Mouse (Mus musculus) macrophage (primary cell): ENCODE measurements around the gene Hddc2. TPM values are rescaled to one million over a fixed set of nuclear protein-coding genes. Genes with fewer than 3 reads are reported as not detected.
A peak's percentile ranks its signal among the peaks of the same experiment; 100 is the strongest.

Experiments used
- H3K27ac ChIP-seq: fragments of 350-480 bp; formaldehyde crosslinking; 2 replicates; pipeline ENCODE4 v1.9.0; 2021
- H3K36me3 ChIP-seq: fragments of 350-480 bp; formaldehyde crosslinking; 2 replicates; pipeline ENCODE4 v1.9.0; 2021; ENCODE audit errors: inconsistent target
- H3K4me3 ChIP-seq: fragments of 350-480 bp; formaldehyde crosslinking; 2 replicates; pipeline ENCODE4 v1.9.0; 2021; ENCODE audit errors: inconsistent target
- H3K79me2 ChIP-seq: fragments of 350-480 bp; formaldehyde crosslinking; 2 replicates; pipeline ENCODE4 v1.9.0; 2021; ENCODE audit errors: inconsistent target
- WGBS: methylation state at CpG from one replicate; pipeline ENCODE4 v1.1.7; 2026; ENCODE audit warnings: inconsistent platforms; ENCODE audit not compliant: missing documents; 5-methylcytosine and 5-hydroxymethylcytosine counted together
- polyA plus RNA-seq: library from polyadenylated mRNA; stranded (reverse); fragments of 250-400 nt; gene quantifications from 3 replicates; pipeline ENCODE4 v1.2.4, GENCODE M21; 2018; ENCODE audit warnings: inconsistent platforms
- total RNA-seq, 78 experiments: library from RNA; depleted of rRNA; stranded (reverse); fragments of 250-400 nt; gene quantifications; 1 replicate in 9 of 78; 2 replicates in 24 of 78; 3 replicates in 43 of 78; 4 replicates in 2 of 78; pipeline ENCODE4 v1.2.4; 2018; ENCODE audit warnings: inconsistent platforms in 56 of 78

Hddc2 gene
- 10 to 100 TPM in 1 of 26 experiments, 1 to 10 TPM in 17, under 1 TPM in 1, not detected in 7; 0.49 to 10.8 (median 4.3) TPM for total RNA-seq (2018; cell fraction: chromatin; rRNA removed)
- 10 to 100 TPM in 1 of 26 experiments, 1 to 10 TPM in 25; 2.4 to 10.3 (median 5.4) TPM for total RNA-seq (2018; cell fraction: cytosol; rRNA removed)
- 1 to 10 TPM in 22 of 26 experiments, under 1 TPM in 3, not detected in 1; 0.59 to 9.7 (median 2.6) TPM for total RNA-seq (2018; cell fraction: nucleus; rRNA removed)
- polyA plus RNA-seq = 5.5 to 11.4 TPM (median 7.9 TPM) in 3 replicates

GRCm38 (mm10) chr10:31312865-31313848, at the start of gene Hddc2:
TSS of gene Hddc2 (plus strand) at chr10:31313383.
- peak within 1 kb of the TSS; percentile 47 for H3K4me3 ChIP-seq
- no peaks in the 10 kb centered on the region for H3K36me3 ChIP-seq
- H3K79me2 ChIP-seq = no peaks in the 10 kb centered on the region
- H3K27ac ChIP-seq = no peak within 1 kb of the TSS
- 4% methylated on average over 43 of the region's 44 CpGs for WGBS

DNA sequence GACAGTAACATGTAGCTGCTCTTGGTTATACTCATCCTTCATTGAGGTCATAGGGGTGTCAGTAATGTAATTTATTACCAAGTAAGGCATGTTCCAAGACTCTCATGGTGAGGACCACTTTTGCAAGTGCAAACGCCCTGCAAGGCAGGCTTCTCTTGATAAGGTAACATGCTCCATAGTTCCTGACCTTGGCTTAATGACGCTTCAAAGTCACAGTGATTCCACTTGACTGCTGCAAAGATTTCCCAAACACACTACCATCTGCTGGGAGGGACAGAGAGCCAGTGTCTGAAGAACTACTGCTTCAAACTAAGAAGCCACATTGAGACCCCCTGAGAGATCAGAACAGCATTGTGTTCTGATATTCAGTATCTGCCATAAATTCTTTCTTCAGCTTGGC, 40.4 kb upstream of the Hddc2 start:
- no peak overlapping the region for H3K27ac ChIP-seq
- WGBS = 72% methylated on average over 2 of the region's 2 CpGs
- no peaks in the 10 kb centered on the region for H3K79me2 ChIP-seq
- no peak overlapping the region for H3K4me3 ChIP-seq
- H3K36me3 ChIP-seq = no peaks in the 10 kb centered on the region

DNA sequence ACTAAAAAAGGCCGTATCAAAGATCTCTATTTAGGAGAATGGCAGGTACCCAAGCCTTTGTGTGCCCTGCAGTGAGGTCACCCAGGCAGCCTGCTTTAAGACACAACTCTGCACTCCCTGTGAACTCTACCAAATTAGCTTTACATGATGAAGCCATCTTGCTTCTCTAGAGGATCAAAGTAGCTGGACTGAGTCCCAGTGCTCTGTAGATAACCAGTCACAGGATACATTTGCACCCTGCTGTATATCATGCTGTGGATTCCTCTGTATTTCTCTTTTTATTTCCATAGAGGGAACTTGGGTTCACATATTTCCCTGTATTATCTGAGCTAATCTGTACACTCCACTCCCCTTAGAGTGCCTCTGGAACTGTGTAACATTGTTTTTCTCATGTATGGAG, 40.0 kb upstream of the Hddc2 start:
- no peak overlapping the region for H3K4me3 ChIP-seq
- no peaks in the 10 kb centered on the region for H3K36me3 ChIP-seq
- no peaks in the 10 kb centered on the region for H3K79me2 ChIP-seq
- H3K27ac ChIP-seq = no peak overlapping the region
- 73% methylated on average over 1 of the region's 1 CpGs for WGBS

DNA sequence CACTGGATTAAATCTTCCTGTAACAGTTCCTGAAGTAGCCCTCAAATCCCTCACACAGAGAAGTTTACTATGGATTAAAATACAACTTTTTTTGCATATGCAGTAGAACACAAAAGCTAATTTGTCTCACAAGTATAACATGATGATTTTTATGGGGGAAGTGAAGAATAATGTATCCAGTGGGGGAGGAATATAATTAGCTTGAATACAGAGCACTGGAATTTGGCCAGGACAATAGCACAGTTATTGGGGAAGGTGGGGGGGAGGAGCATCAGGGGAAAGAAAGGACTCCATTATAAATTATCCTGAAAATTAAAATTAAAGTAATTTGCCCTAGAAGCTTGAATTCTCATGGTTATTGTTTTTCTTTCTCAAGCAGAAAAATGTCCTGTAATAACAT, 25.4 kb upstream of the Hddc2 start:
- Histone ChIP-seq H3K79me2 (no peaks in the 10 kb centered on the region), H3K4me3 (no peak overlapping the region), H3K27ac (no peak overlapping the region), H3K36me3 (no peaks in the 10 kb centered on the region)

DNA sequence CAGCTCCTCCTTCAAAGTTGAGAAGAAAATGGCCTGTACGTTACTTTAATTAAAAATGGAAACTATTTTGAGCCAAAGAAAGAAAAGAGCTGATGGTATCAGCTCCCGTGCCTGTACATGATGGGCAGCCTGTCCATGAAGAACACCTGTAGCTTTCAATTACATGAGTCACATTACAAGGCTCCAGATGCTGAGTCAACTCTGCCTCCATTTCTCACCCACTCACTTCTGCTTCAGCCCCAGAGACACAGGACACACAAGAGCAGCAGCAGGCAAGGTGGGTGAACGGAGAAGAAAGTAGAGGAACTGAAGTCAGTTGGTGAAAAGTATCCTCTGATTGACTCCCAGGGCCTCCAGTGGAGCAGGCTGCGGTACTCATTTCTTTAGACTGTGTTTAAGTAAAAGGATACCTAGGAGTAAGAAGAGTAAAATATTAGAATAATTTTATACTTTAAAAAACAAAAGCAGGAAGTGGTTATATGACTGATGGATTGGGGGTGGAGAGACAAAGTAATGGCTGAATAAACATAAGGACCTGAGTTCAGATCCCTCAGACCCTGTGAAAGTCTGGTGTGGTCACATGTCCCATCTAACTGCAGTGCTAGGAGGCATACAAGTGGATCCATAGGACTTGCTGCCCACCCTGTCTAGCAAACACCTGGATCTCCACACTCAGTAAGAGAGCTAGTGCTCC, 24.3 kb upstream of the Hddc2 start:
- 88% methylated on average over 4 of the region's 4 CpGs for WGBS

GRCm38 (mm10) chr10:31295705-31296104, 17.5 kb upstream of the Hddc2 start:
- Histone ChIP-seq H3K27ac (no peak overlapping the region), H3K79me2 (no peaks in the 10 kb centered on the region), H3K36me3 (no peaks in the 10 kb centered on the region), H3K4me3 (no peak overlapping the region)
- 88% methylated on average over 5 of the region's 5 CpGs for WGBS

More for the DNA sequence above, 24.3 kb upstream of the Hddc2 start:
- no peak overlapping the region for H3K27ac ChIP-seq
- no peaks in the 10 kb centered on the region for H3K79me2 ChIP-seq
- no peaks in the 10 kb centered on the region for H3K36me3 ChIP-seq
- no peak overlapping the region for H3K4me3 ChIP-seq

DNA sequence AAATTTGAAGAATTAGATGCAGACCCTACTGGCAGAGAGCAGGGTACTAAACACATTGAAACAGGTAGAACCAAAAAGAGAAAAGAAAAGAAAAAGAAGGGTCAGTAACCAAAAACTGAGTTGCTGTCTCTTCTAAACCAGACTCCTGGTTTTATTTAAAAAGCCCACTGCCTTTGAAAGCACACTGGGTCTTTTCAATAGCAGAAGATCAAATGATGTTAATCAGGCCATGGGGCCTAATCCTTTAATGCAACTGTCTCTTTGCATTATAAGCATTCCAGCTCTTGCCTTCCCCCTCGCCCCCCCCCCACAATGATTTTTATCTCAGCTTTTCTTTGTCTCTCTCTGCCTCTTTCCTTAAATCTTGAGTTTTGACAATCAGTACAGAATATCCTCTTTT, 16.7 kb upstream of the Hddc2 start:
- 29% methylated on average over 1 of the region's 1 CpGs for WGBS
- no peak overlapping the region for H3K27ac ChIP-seq

GRCm38 (mm10) chr10:31297106-31297505, 16.1 kb upstream of the Hddc2 start:
- H3K36me3 ChIP-seq = no peaks in the 10 kb centered on the region
- H3K79me2 ChIP-seq = no peaks in the 10 kb centered on the region
- no peak overlapping the region for H3K27ac ChIP-seq
- no peak overlapping the region for H3K4me3 ChIP-seq
- 72% methylated on average over 4 of the region's 4 CpGs for WGBS

More for the DNA sequence above, 16.7 kb upstream of the Hddc2 start:
- Histone ChIP-seq H3K4me3 (no peak overlapping the region), H3K36me3 (no peaks in the 10 kb centered on the region), H3K79me2 (no peaks in the 10 kb centered on the region)

- H3K4me3 ChIP-seq = no peak overlapping the region
- 71% methylated on average over 2 of the region's 2 CpGs for WGBS
- no peaks in the 10 kb centered on the region for H3K79me2 ChIP-seq
- H3K36me3 ChIP-seq = no peaks in the 10 kb centered on the region
- no peak overlapping the region for H3K27ac ChIP-seq
These were observed 14.9 kb upstream of the Hddc2 start for GRCm38 (mm10) chr10:31298263-31298662.

DNA sequence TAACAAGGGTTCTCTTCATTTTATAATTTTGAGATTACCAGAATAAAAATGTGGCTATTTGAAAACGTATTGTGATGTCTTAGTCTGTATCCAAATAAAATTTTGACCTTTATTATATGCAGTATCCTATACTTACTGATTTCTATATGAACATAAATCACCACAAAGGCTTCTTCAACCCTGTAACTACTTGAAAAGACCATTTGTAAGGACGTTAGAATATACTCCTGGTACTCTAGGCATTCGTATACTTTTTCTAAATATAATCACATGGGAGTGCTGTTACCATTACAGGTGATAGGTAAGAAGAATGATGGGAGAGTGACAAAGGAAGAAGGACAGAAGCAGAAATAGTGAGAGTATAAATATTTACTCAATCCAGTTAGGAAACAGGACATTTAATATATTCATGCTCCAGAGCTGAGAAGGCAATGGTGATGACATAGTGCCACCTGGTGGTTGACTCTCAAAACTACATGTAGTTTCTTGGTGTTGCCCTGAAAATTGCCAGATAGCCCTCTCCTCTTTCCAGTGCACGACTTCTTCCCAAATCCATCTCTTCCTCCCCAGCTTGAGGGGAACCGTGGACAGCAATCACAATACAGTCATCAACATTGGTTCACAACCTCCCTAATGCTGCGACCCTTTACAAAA, 14.1 kb upstream of the Hddc2 start:
- Histone ChIP-seq H3K27ac (no peak overlapping the region), H3K36me3 (no peaks in the 10 kb centered on the region), H3K4me3 (no peak overlapping the region), H3K79me2 (no peaks in the 10 kb centered on the region)
- WGBS = 50% methylated on average over 6 of the region's 6 CpGs

- H3K79me2 ChIP-seq = no peaks in the 10 kb centered on the region
- H3K27ac ChIP-seq = no peak overlapping the region
- H3K36me3 ChIP-seq = no peaks in the 10 kb centered on the region
- WGBS = 100% methylated on average over 1 of the region's 1 CpGs
- H3K4me3 ChIP-seq = no peak overlapping the region
These were observed 12.9 kb upstream of the Hddc2 start for GRCm38 (mm10) chr10:31300292-31300691.

DNA sequence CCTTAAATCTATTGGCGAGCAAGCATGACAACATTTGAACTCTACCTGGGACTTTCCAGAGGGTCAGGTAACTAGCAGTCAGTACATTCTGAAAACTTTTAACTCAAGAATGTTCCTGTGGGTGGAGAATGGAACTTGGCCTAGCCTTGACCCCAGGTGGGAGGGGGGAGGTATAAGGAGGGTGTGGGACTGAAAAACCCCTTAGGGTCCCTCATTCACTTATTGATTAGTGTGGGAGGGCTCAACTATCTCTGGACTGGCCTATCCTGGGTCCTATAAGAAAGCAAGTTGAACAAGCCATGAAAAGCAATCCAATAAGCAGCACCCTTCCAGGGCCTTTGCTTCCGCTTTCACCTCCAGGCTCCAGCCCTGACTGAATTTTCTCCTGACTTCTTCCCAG, 9.7 kb upstream of the Hddc2 start:
- 89% methylated on average over 2 of the region's 2 CpGs for WGBS
- Histone ChIP-seq H3K36me3 (no peaks in the 10 kb centered on the region), H3K27ac (no peak overlapping the region), H3K4me3 (no peak overlapping the region), H3K79me2 (no peaks in the 10 kb centered on the region)

DNA sequence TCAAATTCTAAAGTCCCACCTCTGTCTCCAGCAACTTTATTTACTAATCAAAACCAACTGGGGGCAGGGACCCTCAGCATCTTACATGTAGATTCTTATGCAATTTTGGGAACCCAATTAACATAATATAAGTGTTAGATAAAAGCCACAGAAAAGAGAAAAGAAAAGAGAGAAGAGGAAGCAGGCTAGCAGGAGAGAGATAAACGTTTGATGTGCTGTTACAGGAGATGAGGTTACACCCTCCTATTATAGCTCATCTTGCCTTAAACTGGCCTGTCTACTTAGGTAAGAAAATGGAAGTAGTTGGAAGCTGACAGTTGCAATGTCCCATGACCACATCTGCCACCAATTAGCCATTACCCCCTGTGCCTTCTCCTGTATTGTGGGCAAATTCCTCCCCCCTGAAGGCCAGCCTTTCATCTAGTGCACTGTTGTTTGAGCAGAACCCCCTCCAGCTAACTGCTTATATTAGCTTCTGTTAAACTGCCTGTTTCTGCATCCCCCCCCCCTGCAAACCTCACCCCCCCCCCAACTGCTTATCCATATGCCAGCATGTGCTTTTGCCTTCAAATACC, 6.1 kb upstream of the Hddc2 start:
- Histone ChIP-seq H3K27ac (no peak overlapping the region), H3K36me3 (no peaks in the 10 kb centered on the region), H3K4me3 (no peak overlapping the region), H3K79me2 (no peaks in the 10 kb centered on the region)
- WGBS = 0% methylated on average over 1 of the region's 1 CpGs

DNA sequence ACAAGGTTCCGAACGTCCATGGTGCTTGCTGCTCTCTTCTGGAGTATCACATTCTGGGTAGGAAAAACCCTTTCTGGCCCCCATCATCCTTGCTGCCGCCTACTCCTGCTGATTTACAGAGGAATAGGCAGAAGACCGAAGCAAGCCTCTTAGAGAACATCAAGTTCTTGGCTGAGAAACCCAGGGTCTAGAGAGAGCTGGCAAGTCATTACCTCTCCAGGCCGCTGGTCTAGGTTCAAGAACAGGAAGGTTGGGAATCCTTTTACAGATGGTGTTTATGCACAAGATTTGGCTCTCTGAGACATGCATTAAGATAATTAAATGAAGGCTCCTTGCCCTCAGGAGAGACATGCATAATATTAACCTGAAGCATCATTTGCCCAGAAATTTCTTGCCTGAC, 5.3 kb downstream of the Hddc2 start:
- no peaks in the 10 kb centered on the region for H3K36me3 ChIP-seq
- H3K79me2 ChIP-seq = no peaks in the 10 kb centered on the region
- 92% methylated on average over 5 of the region's 5 CpGs for WGBS
- no peak overlapping the region for H3K4me3 ChIP-seq
- no peak overlapping the region for H3K27ac ChIP-seq
